Mouse (Mus musculus) liver, embryonic 15.5 days (tissue): ENCODE measurements around the gene Sorl1. TPM values are rescaled to one million over a fixed set of nuclear protein-coding genes. Genes with fewer than 3 reads are reported as not detected.
"Not testable (repeated sequence)": the region's sequence is repeated elsewhere in the genome, so short reads cannot be mapped to it uniquely, and the experiment has no call there.

Source experiments
- ATAC-seq: fragments of 200-750 bp; cut with Nextera tagmentation; 2 replicates; pipeline ENCODE4 v1.8.0; 2017; ENCODE audit warnings: moderate number of reproducible peaks, mild to moderate bottlenecking, moderate library complexity; ENCODE audit not compliant: insufficient read depth
- H3K27ac ChIP-seq: fragments of 300-500 bp; sonication (generic); replicated peaks from 2 replicates; pipeline ENCODE4 v1.5.1; 2015; ENCODE audit warnings: mild to moderate bottlenecking, inconsistent platforms
- H3K27me3 ChIP-seq: fragments of 300-500 bp; sonication (generic); 2 replicates; pipeline ENCODE4 v1.6.1; 2015; ENCODE audit warnings: mild to moderate bottlenecking, inconsistent platforms
- H3K36me3 ChIP-seq: fragments of 300-500 bp; sonication (generic); replicated peaks from 2 replicates; pipeline ENCODE4 v1.6.1; 2015; ENCODE audit warnings: moderate library complexity, mild to moderate bottlenecking, inconsistent platforms
- H3K4me1 ChIP-seq: fragments of 300-500 bp; sonication (generic); replicated peaks from 2 replicates; pipeline ENCODE4 v1.6.1; 2015; ENCODE audit warnings: inconsistent platforms
- H3K4me2 ChIP-seq: fragments of 300-500 bp; sonication (generic); 2 replicates; pipeline ENCODE4 v1.6.1; 2015; ENCODE audit warnings: moderate library complexity, mild to moderate bottlenecking, inconsistent platforms
- H3K4me3 ChIP-seq: fragments of 300-500 bp; sonication (generic); replicated peaks from 2 replicates; pipeline ENCODE4 v1.5.1; 2015; ENCODE audit warnings: mild to moderate bottlenecking, inconsistent platforms
- H3K9ac ChIP-seq: fragments of 300-500 bp; sonication (generic); 2 replicates; pipeline ENCODE4 v1.6.1; 2015; ENCODE audit warnings: moderate library complexity, mild to moderate bottlenecking, inconsistent platforms
- H3K9me3 ChIP-seq: fragments of 300-500 bp; sonication (generic); replicated peaks from 2 replicates; pipeline ENCODE4 v1.6.1; 2016; ENCODE audit warnings: inconsistent platforms
- WGBS: fragments of 180-500 bp; shearing (Covaris S2); methylation state at CpG from one replicate; pipeline ENCODE4 v1.1.7; 2015; ENCODE audit warnings: mixed read lengths; ENCODE audit not compliant: insufficient replicate concordance; 5-methylcytosine and 5-hydroxymethylcytosine counted together
- polyA plus RNA-seq: library from polyadenylated mRNA; unstranded; fragments of >200 nt; fragmentation: Nextera tagmentation; extraction: Ambion mirVana; gene quantifications from 2 replicates; pipeline ENCODE4 v1.2.1, GENCODE M21; 2015

Gene Sorl1
- polyA plus RNA-seq, 1 experiment from 2014 or later: 2.0 TPM

- H3K27me3 ChIP-seq: no peaks in the 10 kb centered on the region
- 67% methylated on average over 5 of the region's 5 CpGs for WGBS
- no peak overlapping the region for H3K4me3 ChIP-seq
- ATAC-seq: no peak
- H3K4me1 ChIP-seq: no peaks in the 10 kb centered on the region
- H3K36me3 ChIP-seq: no peaks in the 10 kb centered on the region
- no peak overlapping the region for H3K9ac ChIP-seq
- H3K4me2 ChIP-seq: no peak overlapping the region
- no peaks in the 10 kb centered on the region for H3K9me3 ChIP-seq
- no peak overlapping the region for H3K27ac ChIP-seq
Observed at GRCm38 (mm10) chr9:42069471-42069870, 54.6 kb downstream of the Sorl1 start.

GRCm38 (mm10) chr9:42067950-42068349 lies 56.1 kb downstream of the Sorl1 start:
- 74% methylated on average over 9 of the region's 9 CpGs for WGBS
- Histone ChIP-seq H3K4me2 (no peak overlapping the region), H3K4me3 (no peak overlapping the region), H3K27me3 (no peaks in the 10 kb centered on the region), H3K4me1 (no peaks in the 10 kb centered on the region), H3K9me3 (no peaks in the 10 kb centered on the region), H3K27ac (no peak overlapping the region), H3K9ac (no peak overlapping the region), H3K36me3 (no peaks in the 10 kb centered on the region)
- no peak for ATAC-seq

- no peaks in the 10 kb centered on the region for H3K36me3 ChIP-seq
- H3K4me3 ChIP-seq: no peak overlapping the region
- no peaks in the 10 kb centered on the region for H3K27me3 ChIP-seq
- H3K4me2 ChIP-seq: no peak overlapping the region
- H3K9me3 ChIP-seq: no peaks in the 10 kb centered on the region
- 44% methylated on average over 1 of the region's 1 CpGs for WGBS
- H3K4me1 ChIP-seq: no peaks in the 10 kb centered on the region
- ATAC-seq: no peak
- H3K9ac ChIP-seq: no peak overlapping the region
- H3K27ac ChIP-seq: no peak overlapping the region
Observed at GRCm38 (mm10) chr9:42065756-42066155, 58.3 kb downstream of the Sorl1 start.

DNA sequence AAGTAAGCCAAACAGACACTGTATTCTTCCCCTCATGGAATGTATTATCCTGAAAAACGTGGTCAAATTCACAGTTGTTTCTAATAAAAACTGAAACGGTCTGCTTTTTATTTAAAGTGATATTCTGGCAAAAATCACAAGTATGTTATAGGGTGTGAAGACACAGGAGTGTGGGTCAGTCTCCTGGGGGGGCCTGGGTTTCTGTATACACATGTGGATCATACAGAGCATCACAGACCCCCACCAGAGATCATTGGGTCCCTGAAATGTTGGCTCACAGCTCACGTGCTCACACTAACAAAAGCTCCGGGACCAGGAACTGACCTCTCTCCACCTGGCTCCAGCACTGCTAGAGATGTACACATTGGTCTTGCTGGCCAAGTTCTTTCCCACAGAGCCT lies 60.7 kb downstream of the Sorl1 start:
- H3K27ac ChIP-seq: no peak overlapping the region
- ATAC-seq: no peak
- no peaks in the 10 kb centered on the region for H3K27me3 ChIP-seq
- no peaks in the 10 kb centered on the region for H3K4me1 ChIP-seq
- H3K4me2 ChIP-seq: no peak overlapping the region
- no peak overlapping the region for H3K4me3 ChIP-seq
- no peak overlapping the region for H3K9ac ChIP-seq
- 56% methylated on average over 4 of the region's 4 CpGs for WGBS
- no peaks in the 10 kb centered on the region for H3K9me3 ChIP-seq
- no peaks in the 10 kb centered on the region for H3K36me3 ChIP-seq

DNA sequence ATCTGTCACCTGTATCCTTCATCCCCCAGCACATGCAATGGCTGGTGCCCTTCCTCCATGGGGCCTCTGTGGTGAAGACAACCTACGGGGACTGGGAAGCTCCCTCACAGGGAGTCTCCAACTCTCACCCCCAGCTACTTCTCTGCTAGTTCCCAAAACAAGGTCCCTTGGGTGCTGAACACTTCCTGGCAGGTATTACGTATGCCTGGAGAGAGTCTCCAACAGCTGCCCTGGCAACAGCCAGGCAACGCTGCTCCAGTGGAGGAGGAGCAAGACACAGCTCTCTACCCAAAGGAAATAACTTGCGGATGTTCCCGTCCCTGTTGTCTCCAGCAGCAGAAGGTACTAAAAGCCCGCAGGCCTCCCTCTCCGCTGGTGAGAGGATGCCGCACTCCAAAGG lies 61.8 kb downstream of the Sorl1 start:
- WGBS: 70% methylated on average over 8 of the region's 8 CpGs
- H3K9ac ChIP-seq: no peak overlapping the region
- no peak overlapping the region for H3K4me3 ChIP-seq
- no peaks in the 10 kb centered on the region for H3K9me3 ChIP-seq
- H3K4me2 ChIP-seq: no peak overlapping the region
- no peak for ATAC-seq
- no peaks in the 10 kb centered on the region for H3K27me3 ChIP-seq
- H3K4me1 ChIP-seq: no peaks in the 10 kb centered on the region
- H3K27ac ChIP-seq: no peak overlapping the region
- H3K36me3 ChIP-seq: no peaks in the 10 kb centered on the region

GRCm38 (mm10) chr9:42059006-42059405 lies 65.1 kb downstream of the Sorl1 start:
- H3K4me3 ChIP-seq, H3K4me1 ChIP-seq, H3K36me3 ChIP-seq, H3K9ac ChIP-seq, ATAC-seq, H3K9me3 ChIP-seq, H3K27ac ChIP-seq, H3K27me3 ChIP-seq, H3K4me2 ChIP-seq: not testable (repeated sequence)
- 51% methylated on average over 2 of the region's 2 CpGs for WGBS

DNA sequence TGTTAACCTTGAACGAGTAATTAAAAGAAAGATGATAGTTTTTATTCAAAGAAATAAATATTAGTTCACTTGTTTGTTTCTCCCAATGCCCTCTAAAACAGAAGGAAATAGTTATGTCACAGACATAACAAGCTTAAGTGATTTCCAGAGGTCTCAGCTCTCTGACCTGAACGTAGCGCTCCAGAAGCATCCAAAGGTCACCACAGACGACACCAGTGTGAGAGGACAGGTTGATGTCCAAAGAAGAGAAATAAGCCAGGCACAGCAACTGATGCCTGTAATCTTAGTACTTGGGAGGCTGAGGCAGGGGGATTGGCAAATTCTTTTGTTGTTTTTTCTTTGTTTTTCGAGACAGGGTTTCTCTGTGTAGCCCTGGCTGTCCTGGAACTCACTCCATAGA lies 67.5 kb downstream of the Sorl1 start:
- H3K9me3 ChIP-seq: no peaks in the 10 kb centered on the region
- ATAC-seq: no peak
- 60% methylated on average over 5 of the region's 5 CpGs for WGBS
- no peaks in the 10 kb centered on the region for H3K36me3 ChIP-seq
- no peaks in the 10 kb centered on the region for H3K27me3 ChIP-seq
- H3K27ac ChIP-seq: no peak overlapping the region
- H3K4me1 ChIP-seq: no peaks in the 10 kb centered on the region
- no peak overlapping the region for H3K4me2 ChIP-seq
- H3K9ac ChIP-seq: no peak overlapping the region
- H3K4me3 ChIP-seq: no peak overlapping the region

DNA sequence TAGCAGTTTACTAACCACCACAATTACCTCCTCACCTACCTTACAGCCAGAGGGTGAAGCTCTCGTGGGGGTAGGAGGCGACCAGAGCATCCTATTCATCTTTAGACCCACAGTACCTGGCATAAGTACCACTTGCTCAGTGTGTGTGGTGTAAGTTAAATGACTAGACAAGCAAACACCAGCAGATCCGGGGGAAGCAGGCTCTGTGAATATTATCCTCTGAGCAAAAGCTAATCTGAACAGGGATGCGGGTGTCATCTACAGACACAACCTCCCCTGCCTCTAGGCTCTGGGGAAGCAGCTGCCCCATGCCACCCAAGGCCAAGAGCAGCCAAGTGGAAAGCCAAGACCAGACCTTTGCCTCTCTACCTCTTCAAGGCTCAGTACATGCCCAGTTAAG lies 68.7 kb downstream of the Sorl1 start:
- Histone ChIP-seq H3K4me3 (no peak overlapping the region), H3K4me1 (no peaks in the 10 kb centered on the region), H3K4me2 (no peak overlapping the region), H3K36me3 (no peaks in the 10 kb centered on the region), H3K27ac (no peak overlapping the region), H3K27me3 (no peaks in the 10 kb centered on the region), H3K9me3 (no peaks in the 10 kb centered on the region), H3K9ac (no peak overlapping the region)
- 61% methylated on average over 4 of the region's 4 CpGs for whole genome bisulfite sequencing
- no peak for ATAC-seq

DNA sequence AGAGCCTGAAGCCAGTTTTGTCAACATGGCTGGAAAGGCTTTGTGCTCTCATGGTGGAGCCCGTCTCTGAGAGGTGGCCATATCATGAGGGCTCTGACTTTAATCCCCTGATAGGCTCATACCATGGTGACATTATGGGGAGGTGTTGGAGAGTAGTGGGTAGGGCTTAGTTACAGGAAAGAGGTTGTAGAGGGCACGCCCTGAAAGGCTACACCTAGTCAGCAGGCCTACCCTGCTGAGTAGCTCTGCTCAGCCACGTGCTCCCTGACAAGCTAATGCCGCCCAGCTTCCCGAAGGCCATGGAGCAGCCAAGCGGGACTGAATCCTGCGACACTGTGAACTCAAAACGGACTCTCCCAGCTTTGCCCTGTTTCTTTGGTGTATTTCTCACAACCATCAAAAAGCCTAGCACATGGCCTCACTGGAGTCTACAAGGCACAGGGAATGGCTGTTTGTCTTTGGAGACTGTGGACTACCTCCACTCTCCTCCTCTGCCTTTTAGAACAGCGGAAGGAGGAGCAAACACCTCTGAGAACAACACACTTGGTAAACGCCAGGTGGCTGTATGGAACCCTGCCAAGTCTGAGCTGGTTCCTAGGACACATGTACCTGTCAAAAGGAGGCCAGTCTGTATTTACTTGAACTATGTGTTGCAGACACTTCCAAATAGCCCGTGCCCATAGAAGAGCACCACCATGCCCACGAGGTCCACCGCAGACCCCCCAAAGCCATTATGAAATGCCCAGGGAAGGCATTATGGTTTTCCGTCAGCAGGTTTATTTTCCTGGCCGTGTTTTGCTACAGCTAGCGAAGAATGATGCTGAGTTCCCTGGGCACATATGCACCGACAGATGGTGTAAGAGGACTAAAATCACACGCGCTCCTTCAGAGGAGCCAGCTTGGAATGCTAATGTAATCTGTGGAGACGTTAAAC lies 69.5 kb downstream of the Sorl1 start:
- no peak overlapping the region for H3K4me2 ChIP-seq
- H3K4me1 ChIP-seq: no peaks in the 10 kb centered on the region
- ATAC-seq: no peak
- no peaks in the 10 kb centered on the region for H3K36me3 ChIP-seq
- H3K27ac ChIP-seq: no peak overlapping the region
- no peaks in the 10 kb centered on the region for H3K27me3 ChIP-seq
- no peak overlapping the region for H3K9ac ChIP-seq
- whole genome bisulfite sequencing: 75% methylated on average over 20 of the region's 20 CpGs
- no peaks in the 10 kb centered on the region for H3K9me3 ChIP-seq
- H3K4me3 ChIP-seq: no peak overlapping the region

DNA sequence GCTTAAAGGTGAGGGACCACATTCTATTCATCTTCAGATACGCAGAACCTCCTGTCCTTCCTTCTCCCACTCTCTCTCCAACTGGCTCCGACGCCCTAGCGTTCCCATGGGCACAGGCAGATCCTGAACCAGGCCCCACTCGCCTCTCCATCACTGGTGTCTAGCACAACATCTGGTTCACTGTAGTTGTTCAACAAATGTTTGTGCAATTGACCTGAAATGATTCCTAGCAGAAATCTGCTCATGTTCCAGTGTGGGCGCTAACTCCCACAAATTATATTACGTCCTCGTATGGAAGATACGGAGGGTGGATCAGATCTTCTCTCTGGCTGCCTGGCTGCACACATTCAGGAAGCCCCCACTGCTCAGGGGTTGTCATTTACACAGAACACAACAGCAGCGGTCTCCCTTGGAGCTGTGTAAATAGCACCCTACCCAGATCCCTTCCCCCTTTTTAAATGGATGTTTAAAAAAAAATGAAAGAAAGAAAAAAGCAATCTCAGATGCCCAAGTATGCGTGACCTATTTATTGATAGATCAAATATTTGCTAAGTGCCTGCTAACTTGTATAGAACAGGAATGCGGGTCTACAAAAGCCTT lies 70.4 kb downstream of the Sorl1 start:
- no peak overlapping the region for H3K27ac ChIP-seq
- no peak overlapping the region for H3K9ac ChIP-seq
- H3K9me3 ChIP-seq: no peaks in the 10 kb centered on the region
- no peaks in the 10 kb centered on the region for H3K27me3 ChIP-seq
- H3K4me2 ChIP-seq: no peak overlapping the region
- no peaks in the 10 kb centered on the region for H3K36me3 ChIP-seq
- H3K4me1 ChIP-seq: no peaks in the 10 kb centered on the region
- WGBS: 71% methylated on average over 12 of the region's 12 CpGs
- ATAC-seq: no peak
- no peak overlapping the region for H3K4me3 ChIP-seq

DNA sequence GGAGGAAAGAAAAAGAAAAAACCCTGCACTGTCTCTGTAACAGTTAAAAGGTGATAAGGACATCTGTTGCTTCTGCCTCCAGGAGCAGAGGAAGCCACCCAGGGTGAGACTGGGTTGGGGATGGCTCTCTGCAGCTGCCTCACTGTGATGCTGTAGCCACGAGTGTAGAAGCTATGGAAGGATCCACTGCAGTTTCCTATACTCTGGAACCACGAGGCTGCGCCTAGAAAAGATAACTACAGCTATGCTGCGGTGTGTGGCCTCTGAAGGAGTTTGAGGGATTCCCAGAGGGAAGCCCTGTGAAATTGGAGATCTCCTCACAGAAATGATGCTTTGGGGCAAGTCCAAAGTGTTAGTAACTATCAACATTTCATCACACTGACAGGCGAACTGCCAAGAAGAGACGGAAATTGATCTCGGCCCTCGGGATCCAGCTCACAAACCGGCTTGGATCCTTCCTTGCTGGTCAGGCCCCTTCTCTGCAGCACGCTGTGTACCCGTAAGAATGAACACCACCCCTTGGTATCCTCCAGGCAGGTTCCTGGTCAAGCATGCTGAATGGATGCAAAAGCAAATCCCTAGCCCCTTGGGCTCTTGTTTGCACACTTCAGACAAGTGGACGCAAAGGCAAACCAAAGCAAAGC lies 71.3 kb downstream of the Sorl1 start:
- WGBS: 55% methylated on average over 12 of the region's 12 CpGs

More for the DNA sequence above, 71.3 kb downstream of the Sorl1 start:
- Histone ChIP-seq H3K27ac (no peak overlapping the region), H3K9me3 (no peaks in the 10 kb centered on the region), H3K4me3 (no peak overlapping the region), H3K36me3 (no peaks in the 10 kb centered on the region), H3K4me1 (no peaks in the 10 kb centered on the region), H3K4me2 (no peak overlapping the region), H3K27me3 (no peaks in the 10 kb centered on the region), H3K9ac (no peak overlapping the region)
- no peak for ATAC-seq
